Mouse (Mus musculus) forebrain, embryonic 11.5 days (tissue): ENCODE measurements at regions not wholly inside any gene's neighbourhood (a gene's known extent, or its start where the extent isn't known, plus 50 kb on each side); places are given as distances from the start of the nearest gene placed in this dataset.
A peak's percentile ranks its signal among the peaks of the same experiment; 100 is the strongest.

ENCODE experiments used
- ATAC-seq: fragments of 200-750 bp; cut with Nextera tagmentation; replicated peaks from 2 replicates; pipeline ENCODE4 v1.8.0; 2017; ENCODE audit warnings: moderate TSS enrichment; ENCODE audit not compliant: low FRiP score
- DNase-seq: peaks from one replicate; pipeline ENCODE4 v3.0.0-alpha.2; 2017; ENCODE audit warnings: low spot score
- H3K27ac ChIP-seq: fragments of 300-500 bp; sonication (generic); 2 replicates; pipeline ENCODE4 v1.5.1; 2014; ENCODE audit warnings: low read depth, low read length
- H3K27me3 ChIP-seq: fragments of 300-500 bp; sonication (generic); 2 replicates; pipeline ENCODE4 v1.6.1; 2014; ENCODE audit warnings: mild to moderate bottlenecking, low read length, mixed read lengths; ENCODE audit not compliant: control insufficient read depth, insufficient read depth
- H3K36me3 ChIP-seq: fragments of 300-500 bp; sonication (generic); 2 replicates; pipeline ENCODE4 v1.6.1; 2014; ENCODE audit warnings: mild to moderate bottlenecking, low read length, moderate library complexity, mixed read lengths; ENCODE audit not compliant: control insufficient read depth, insufficient read depth
- H3K4me1 ChIP-seq: fragments of 300-500 bp; sonication (generic); replicated peaks from 2 replicates; pipeline ENCODE4 v1.6.1; 2014; ENCODE audit warnings: low read length, mixed read lengths; ENCODE audit not compliant: control insufficient read depth, insufficient read depth
- H3K4me2 ChIP-seq: fragments of 300-500 bp; sonication (generic); 2 replicates; pipeline ENCODE4 v1.6.1; 2014; ENCODE audit warnings: low read depth, mild to moderate bottlenecking, low read length, moderate library complexity, mixed read lengths; ENCODE audit not compliant: severe bottlenecking
- H3K4me3 ChIP-seq: fragments of 300-500 bp; sonication (generic); 2 replicates; pipeline ENCODE4 v1.5.1; 2014; ENCODE audit warnings: low read depth, low read length
- H3K9ac ChIP-seq: fragments of 300-500 bp; sonication (generic); 2 replicates; pipeline ENCODE4 v1.6.1; 2014; ENCODE audit warnings: low read length
- H3K9me3 ChIP-seq: fragments of 300-500 bp; sonication (generic); 2 replicates; pipeline ENCODE4 v1.6.1; 2016; ENCODE audit warnings: low read length, mixed read lengths; ENCODE audit not compliant: control insufficient read depth
- WGBS: fragments of 180-500 bp; shearing (Covaris S2); extraction: QIAGEN DNeasy Blood & Tissue Kit; methylation state at CpG from one replicate; pipeline ENCODE4 v1.1.7; 2014; 5-methylcytosine and 5-hydroxymethylcytosine counted together

- H3K4me2 ChIP-seq: no peak overlapping the region
- H3K27ac ChIP-seq: no peak overlapping the region
- ATAC-seq (peak; percentile 47; the same call in 1 of the 2 replicates), DNase-seq (peak; percentile 59)
- no peaks in the 10 kb centered on the region for H3K36me3 ChIP-seq
- WGBS: 9% methylated on average over 3 of the region's 3 CpGs
- no peaks in the 10 kb centered on the region for H3K4me1 ChIP-seq
- no peaks in the 10 kb centered on the region for H3K9me3 ChIP-seq
- no peak overlapping the region for H3K9ac ChIP-seq
- no peak overlapping the region for H3K4me3 ChIP-seq
- H3K27me3 ChIP-seq: no peaks in the 10 kb centered on the region
Measured at GRCm38 (mm10) chr6:121560852-121561251, 74.3 kb upstream of the A2m start.

- 30% methylated on average over 1 of the region's 1 CpGs for WGBS
- Histone ChIP-seq H3K4me1 (no peaks in the 10 kb centered on the region), H3K9ac (no peak overlapping the region), H3K4me2 (no peak overlapping the region), H3K27ac (no peak overlapping the region), H3K9me3 (no peaks in the 10 kb centered on the region), H3K4me3 (no peak overlapping the region), H3K36me3 (no peaks in the 10 kb centered on the region), H3K27me3 (no peaks in the 10 kb centered on the region)
- ATAC-seq: no peak
- no peak for DNase-seq
Measured at GRCm38 (mm10) chr6:121560393-121560793, 74.8 kb upstream of the A2m start.

- no peak overlapping the region for H3K9ac ChIP-seq
- no peaks in the 10 kb centered on the region for H3K4me1 ChIP-seq
- H3K27ac ChIP-seq: no peak overlapping the region
- H3K27me3 ChIP-seq: no peaks in the 10 kb centered on the region
- DNase-seq (peak; percentile 64), ATAC-seq (no peak)
- WGBS: 4% methylated on average over 3 of the region's 3 CpGs
- no peaks in the 10 kb centered on the region for H3K9me3 ChIP-seq
- H3K4me2 ChIP-seq: no peak overlapping the region
- H3K36me3 ChIP-seq: no peaks in the 10 kb centered on the region
- H3K4me3 ChIP-seq: no peak overlapping the region
Measured at GRCm38 (mm10) chr6:121556481-121556880, 78.7 kb upstream of the A2m start.

GRCm38 (mm10) chr6:121553501-121554132, 80.1 kb upstream of the Iqsec3 start:
- Histone ChIP-seq H3K4me2 (no peak overlapping the region), H3K36me3 (no peaks in the 10 kb centered on the region), H3K9ac (no peak overlapping the region), H3K27ac (no peak overlapping the region), H3K9me3 (no peaks in the 10 kb centered on the region), H3K4me3 (no peak overlapping the region), H3K4me1 (no peaks in the 10 kb centered on the region), H3K27me3 (no peaks in the 10 kb centered on the region)
- ATAC-seq: no peak
- no peak for DNase-seq
- 91% methylated on average over 2 of the region's 2 CpGs for WGBS

- no peak overlapping the region for H3K4me3 ChIP-seq
- no peaks in the 10 kb centered on the region for H3K9me3 ChIP-seq
- no peak overlapping the region for H3K4me2 ChIP-seq
- no peak overlapping the region for H3K27ac ChIP-seq
- WGBS: 70% methylated on average over 7 of the region's 7 CpGs
- H3K9ac ChIP-seq: no peak overlapping the region
- H3K27me3 ChIP-seq: no peaks in the 10 kb centered on the region
- DNase-seq: no peak
- no peaks in the 10 kb centered on the region for H3K4me1 ChIP-seq
- ATAC-seq: no peak
- no peaks in the 10 kb centered on the region for H3K36me3 ChIP-seq
Measured at GRCm38 (mm10) chr6:121533521-121533920, 60.0 kb upstream of the Iqsec3 start.

GRCm38 (mm10) chr6:121532926-121533325, 59.4 kb upstream of the Iqsec3 start:
- peak; percentile 86 for DNase-seq
- Histone ChIP-seq H3K27ac (no peak overlapping the region), H3K36me3 (no peaks in the 10 kb centered on the region), H3K9me3 (no peaks in the 10 kb centered on the region), H3K9ac (no peak overlapping the region), H3K4me1 (no peaks in the 10 kb centered on the region), H3K27me3 (no peaks in the 10 kb centered on the region), H3K4me3 (no peak overlapping the region), H3K4me2 (no peak overlapping the region)
- WGBS: 6% methylated on average over 3 of the region's 3 CpGs
- ATAC-seq: peak; percentile 69; the same call in 1 of the 2 replicates

GRCm38 (mm10) chr6:121531825-121532389, 58.4 kb upstream of the Iqsec3 start:
- peak; percentile 64; the same call in 1 of the 2 replicates for ATAC-seq
- Histone ChIP-seq H3K4me1 (no peaks in the 10 kb centered on the region), H3K27me3 (no peaks in the 10 kb centered on the region), H3K27ac (no peak overlapping the region), H3K9ac (no peak overlapping the region), H3K4me2 (no peak overlapping the region), H3K4me3 (no peak overlapping the region), H3K36me3 (no peaks in the 10 kb centered on the region), H3K9me3 (no peaks in the 10 kb centered on the region)
- DNase-seq: no peak
- WGBS: 67% methylated on average over 13 of the region's 13 CpGs

GRCm38 (mm10) chr6:121527281-121527680, 53.8 kb upstream of the Iqsec3 start:
- H3K27ac ChIP-seq: no peak overlapping the region
- no peaks in the 10 kb centered on the region for H3K27me3 ChIP-seq
- 93% methylated on average over 4 of the region's 4 CpGs for WGBS
- no peaks in the 10 kb centered on the region for H3K9me3 ChIP-seq
- ATAC-seq (no peak), DNase-seq (no peak)
- H3K4me3 ChIP-seq: no peak overlapping the region
- H3K36me3 ChIP-seq: no peaks in the 10 kb centered on the region
- no peak overlapping the region for H3K4me2 ChIP-seq
- H3K4me1 ChIP-seq: no peaks in the 10 kb centered on the region
- no peak overlapping the region for H3K9ac ChIP-seq

GRCm38 (mm10) chr6:121526121-121526520, 52.6 kb upstream of the Iqsec3 start:
- H3K27me3 ChIP-seq: no peaks in the 10 kb centered on the region
- no peaks in the 10 kb centered on the region for H3K36me3 ChIP-seq
- no peak overlapping the region for H3K27ac ChIP-seq
- no peak overlapping the region for H3K4me3 ChIP-seq
- no peak overlapping the region for H3K4me2 ChIP-seq
- H3K4me1 ChIP-seq: no peaks in the 10 kb centered on the region
- no peaks in the 10 kb centered on the region for H3K9me3 ChIP-seq
- 79% methylated on average over 2 of the region's 2 CpGs for WGBS
- no peak for ATAC-seq
- no peak for DNase-seq
- H3K9ac ChIP-seq: no peak overlapping the region
